Mouse (Mus musculus): ENCODE measurements around the gene Syt12.

Gene Syt12

DNA sequence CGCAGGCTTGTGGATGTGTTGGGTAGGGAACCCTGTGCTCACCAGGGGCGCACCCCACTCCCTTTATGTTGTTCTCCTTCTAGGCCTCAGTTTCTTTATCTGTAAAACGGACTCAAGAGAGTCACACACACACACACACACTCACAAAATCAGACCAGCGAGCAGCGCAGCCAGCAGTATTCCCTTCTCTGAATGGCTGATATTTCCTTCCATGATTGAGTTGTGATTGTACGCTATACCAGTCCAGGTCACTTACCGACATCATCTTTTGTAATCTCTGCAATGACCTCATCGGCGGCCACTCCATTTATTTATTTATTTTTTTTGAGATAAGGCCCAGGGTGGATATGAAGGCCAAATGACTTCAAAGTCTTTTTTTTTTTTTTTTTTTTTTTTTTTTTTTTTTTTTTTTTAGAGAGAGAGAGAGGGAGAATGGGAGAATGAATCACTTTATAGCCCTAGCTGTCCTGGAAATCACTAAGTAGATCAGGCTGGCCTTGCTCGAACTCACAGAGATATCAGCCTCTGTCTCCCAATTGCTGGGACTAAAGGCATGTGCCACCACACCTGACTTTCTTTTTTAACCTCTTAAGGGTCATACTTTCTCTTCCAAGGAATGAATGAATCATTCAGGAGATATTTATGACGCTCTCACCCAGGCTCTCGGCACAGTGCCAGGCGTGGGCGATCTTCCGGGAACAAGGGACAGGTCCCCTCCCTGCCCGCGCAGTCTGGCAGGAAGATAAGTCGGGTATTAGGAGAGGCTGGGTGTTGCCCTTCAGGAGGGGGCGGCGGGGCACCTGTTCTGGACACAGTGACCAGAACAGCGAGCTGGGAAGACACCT, at the start of gene Syt12:
Gene Syt12 (minus strand): TSS at position 103 of the 845 bp plus-strand sequence.
- DNase-seq, result peak; percentile 10 to 46

DNA sequence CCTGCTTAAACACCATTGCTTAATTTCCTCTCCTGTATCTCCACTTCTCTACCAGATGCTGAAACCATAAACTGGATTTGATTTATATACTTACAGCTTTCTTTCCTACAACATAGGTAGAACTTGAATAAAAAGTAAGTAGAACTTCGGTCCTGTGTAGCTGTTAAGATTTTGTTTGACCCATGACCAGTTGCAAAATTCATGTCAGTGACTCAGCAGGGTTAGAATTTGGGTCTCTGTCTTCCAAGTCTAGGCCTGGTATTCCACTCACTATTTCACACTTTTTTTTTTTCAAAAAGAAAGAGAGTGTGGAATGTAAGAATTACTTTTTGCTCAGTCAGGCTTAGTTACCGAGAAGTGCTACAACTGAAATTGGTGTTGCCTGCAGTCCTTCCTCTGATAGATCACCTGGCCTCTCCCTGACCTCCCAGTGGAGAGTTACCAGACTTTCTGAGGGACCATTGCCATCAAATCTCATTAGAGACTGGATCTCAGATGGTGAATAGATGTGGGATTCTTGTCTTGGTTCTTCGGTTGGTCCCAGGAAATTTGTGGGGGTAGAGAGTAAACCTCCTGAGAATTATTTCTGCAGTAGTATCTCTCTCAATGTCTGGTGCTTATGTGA, 44.3 kb upstream of the Syt12 start:
- no peak for DNase-seq

DNA sequence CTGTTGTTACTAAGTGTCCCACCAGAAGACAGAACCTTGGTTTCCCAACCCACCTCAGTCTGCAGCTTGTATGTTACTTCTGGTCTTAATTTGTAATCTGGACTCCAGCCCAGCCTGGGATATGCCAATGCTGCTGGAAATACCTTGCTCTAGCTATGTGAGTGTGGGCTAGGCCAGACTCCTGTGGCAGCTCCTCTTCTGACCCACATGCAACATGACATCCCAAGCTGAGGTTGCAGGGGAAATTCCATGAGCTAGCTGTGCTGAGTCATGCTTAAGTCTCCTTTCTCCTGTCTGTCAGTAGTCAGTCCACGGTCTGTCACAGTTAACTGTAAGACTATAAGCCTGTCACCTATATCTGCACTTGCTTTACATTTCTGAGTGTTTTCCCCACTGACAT, 40.2 kb upstream of the Syt12 start:
- no peak for DNase-seq

DNA sequence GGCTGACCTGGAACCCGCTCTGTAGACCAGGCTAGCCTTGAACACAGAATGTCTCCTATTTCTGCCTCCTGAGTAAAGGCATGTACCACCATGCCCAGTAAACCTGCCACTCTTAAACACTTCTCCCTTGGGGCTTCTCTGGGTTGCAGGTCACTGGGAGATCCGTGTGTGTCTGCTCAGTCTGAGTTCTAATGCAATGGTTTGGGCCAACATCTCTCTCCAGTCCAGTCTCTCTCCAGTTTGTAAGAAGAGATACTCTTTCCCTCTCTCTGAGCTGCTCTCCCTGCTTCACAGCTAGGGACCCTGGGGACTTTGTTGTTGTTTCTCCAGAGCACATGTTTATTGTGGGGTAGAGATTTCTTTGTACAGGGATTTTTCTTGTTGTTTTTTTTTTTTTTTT, 39.0 kb upstream of the Syt12 start:
- no peak for DNase-seq

DNA sequence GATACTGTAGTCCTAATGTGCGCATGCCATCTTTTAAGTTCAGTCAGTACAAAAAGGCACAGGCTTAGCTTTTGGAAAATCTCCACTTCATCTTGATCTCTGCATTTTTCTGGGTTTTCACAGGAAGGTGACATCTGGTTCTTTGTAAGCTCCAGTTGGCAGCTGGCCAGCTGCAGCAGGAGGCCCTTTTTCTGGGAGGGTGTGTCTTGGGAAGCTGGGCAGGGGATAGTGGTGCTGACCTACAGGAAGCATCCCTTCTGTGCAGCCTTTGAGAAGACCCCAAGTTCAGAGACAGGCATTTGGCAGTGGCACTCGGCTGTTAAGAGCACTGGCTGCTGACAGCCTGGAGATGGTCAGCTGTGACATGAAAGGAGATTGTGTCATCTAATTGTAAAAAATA, 38.5 kb upstream of the Syt12 start:
- DNase-seq, result peak in 1 of 2 experiments; percentile 45

DNA sequence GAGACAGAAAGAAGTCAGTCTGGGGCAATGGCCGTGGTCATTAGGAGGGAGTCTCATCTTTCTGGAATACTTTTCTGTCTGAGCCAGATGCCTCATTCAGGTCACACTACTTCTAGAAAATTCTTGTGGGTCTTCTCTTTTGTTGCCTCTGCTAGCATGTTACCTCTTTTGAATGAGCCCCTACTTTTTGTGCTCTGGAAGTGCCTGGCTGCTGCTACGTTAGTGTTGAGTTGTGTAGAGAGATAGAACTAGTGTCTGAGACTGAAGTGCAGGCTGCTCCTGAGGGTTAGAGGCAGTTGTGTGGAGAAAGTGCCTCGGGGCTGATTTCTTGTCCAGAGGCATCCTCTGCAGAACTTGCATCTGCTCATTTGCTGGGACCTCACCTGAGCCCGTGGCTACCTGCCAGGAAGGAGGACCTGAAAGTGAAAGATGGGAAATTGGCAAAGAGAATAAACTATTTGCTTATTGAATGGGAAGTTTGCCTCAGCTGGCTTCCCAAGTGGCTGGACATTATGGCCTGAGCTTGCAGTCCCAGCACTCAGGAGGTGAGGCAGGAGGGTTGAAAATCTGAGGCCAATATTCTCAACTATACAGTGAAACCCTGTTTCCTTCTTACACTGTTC, 36.1 kb upstream of the Syt12 start:
- peak in 1 of 2 experiments; percentile 54 for DNase-seq

DNA sequence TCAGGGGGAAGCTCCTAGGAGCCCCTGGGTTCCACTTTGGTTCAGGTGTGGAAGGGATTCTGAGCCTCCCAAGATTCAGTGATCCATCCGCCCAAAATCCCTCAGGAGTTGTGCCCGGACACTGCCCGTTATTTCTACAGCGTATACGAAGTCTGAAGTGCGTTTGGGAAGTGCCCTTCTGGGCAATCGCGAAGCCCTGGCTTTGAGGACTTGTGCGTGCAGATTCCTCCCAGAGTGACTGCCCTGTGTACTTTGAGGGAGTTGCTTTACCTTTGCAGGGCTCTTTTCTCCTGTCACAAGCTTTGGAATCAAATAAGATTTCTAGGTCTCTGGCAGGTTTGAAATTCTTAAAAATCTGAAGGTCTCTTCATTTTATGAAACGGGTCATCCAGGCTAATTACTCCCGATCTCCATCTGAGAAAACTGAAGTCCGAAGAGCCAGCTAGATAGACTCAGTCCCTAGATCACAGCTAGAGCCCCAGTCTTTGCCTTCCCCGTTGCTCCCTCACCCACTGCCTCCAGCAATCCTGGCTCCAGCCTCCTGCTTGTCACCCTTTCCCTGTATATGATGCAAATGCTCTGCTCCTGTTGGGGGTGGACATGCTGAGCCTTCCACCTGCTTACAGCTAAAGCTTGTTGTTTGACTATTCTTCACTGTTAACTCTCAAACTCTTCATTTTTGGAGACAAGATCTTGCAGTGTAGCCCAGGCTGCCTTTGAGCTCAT, 34.0 kb upstream of the Syt12 start:
- DNase-seq, result peak in 1 of 2 experiments; percentile 22

DNA sequence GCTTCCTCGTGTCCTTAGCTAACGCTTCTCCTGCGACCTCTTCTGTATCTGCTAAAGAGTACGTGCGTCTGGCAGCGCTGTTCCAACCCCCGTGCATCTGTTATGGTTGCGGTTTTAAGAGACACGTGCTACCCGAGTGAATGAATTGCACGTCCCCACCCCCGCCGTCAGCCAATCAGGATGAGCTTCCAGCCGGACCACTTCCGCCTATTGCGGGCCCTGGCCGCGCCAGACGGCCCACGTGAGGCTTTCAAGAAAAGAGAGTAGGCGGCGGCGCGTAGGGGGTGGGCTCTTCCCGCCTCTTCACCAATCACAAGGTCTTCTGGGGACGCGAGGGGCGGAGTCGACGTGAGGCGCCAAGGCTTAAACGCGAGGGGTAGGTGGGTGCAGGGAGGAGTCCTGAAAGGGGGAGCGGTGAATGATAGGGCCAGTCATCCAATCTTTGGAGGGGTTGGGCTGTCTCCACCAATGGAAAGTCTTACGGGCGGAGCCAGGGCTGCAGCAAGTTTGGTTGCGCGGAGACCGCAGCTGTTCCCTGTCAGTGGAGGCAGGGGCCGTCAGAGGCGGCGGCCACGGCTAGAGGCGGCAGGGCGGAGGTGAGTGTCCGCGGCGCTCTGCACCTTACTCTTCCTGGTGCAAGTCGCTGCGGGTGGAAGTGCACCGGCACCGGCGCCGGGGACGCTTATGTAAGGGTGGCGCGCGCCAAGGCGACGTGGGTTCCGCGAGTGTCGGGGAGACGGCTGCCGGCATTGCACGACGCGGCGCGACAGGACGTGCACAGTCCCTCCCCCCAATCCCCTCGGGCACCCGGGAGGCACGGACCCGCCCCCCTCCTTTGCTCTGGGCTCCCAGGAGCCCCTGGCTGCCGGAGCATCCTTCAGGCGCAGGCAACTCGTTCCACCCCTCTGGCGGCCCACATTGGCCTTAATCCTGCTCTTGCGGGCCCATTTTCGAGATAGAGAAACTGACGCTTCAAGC, 33.0 kb upstream of the Syt12 start, which contains the start of gene Pcx:
Gene Pcx (plus strand): TSS at position 487 of the 978 bp plus-strand sequence.
- DNase-seq, result peak; percentile 98 to 99

DNA sequence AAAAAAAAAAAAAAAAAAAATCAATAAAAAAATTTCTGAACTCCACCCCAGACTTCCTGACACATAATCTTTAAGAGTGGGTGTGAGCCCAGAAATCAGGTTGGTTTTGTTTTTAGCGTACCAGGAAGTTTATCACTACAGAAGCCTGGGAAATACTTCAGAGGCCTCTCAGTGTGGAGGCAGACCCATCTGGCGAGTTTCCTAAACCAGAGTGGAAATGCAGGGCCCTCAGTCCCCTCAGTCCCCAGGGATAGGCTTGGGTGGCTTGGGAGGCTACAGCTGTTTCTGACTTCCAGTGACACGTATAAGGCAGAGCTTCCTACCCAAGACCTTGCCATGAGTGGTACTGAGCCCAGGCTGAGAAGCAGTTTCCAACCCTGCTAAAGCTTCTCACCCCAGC, 30.5 kb upstream of the Syt12 start:
- no peak for DNase-seq

DNA sequence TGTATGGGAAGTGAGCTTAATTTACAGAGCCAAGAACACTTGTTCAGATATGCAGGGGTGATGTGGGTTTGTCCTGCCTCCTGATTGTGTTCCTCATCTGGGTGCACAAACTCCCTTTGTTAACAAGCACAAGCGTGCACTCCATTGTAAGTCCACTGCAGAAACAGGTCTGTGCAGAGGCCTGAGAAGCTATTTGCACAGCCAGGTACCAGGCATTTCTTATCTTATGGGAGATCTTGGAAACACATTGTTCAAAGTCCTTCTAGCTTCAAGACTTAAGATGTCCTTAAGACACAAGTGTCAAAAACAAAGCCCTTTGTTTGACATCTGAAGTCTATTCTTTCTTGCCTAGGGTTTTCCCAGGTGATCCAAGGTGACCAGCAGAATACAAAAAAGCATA, 27.6 kb upstream of the Syt12 start:
- no peak for DNase-seq

DNA sequence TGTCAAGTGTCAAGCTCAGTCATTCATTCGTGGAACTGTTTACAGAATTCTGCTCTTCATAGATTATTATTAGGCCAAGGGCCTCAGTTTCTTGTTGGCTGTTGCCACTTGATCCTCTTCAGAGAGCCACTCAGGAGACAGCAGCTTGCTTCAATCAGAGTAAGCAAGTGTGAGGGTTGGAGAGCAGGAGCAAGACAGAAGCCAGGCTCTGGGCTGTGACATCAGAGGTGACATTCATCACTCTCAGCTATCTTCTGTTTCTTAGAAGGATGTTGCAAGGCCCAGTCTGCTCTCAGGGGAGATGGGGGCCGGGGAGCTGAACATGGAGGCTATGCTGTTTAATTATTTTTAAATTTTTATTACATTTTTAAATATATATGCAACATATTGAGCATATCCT, 25.5 kb upstream of the Syt12 start:
- no peak for DNase-seq

DNA sequence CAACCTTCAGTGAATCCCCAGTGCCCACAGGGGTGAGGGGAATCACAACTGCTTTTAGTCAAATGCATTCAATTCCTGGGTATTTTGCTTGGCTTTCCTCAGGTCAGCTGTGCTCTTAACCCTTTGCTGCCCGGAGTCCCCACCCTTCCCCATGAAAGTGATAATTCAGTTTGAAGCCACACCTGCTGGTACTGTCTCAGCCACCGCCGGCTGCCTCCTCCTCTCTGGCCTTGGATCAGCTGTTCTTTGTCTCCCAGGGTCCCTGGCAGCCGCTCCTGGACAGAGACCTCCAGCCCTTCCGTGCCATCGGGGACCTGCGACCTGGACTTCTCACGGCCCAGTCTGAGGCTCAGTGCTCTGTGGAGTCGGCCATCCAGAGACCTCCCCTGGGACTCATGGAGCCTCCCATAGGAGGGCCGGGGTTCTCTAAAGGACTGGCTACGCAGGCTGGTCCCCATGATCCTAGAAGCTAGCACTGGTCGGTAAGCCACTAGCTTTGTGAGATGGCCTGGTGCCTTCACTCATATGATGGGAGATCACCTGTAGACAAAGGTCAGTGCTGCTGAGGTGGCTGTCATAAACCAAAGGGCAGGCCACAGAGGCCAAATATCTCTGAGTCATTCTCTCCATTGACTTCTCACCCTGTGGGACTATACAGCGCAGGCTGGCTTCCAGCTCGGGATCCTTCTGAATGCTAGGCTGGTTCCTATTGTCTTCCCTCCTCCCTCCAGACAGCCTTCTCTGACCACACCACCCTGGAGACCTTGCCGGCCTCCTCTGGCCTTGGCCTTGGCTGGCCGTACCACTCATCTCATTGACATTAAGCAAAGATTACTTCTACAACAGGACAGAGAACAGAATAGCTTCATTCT, 21.1 kb upstream of the Syt12 start, which contains the start of gene 2010003K11Rik:
Gene 2010003K11Rik (minus strand): TSS at position 522 of the 872 bp plus-strand sequence.
- DNase-seq, result peak; percentile 43 to 61

DNA sequence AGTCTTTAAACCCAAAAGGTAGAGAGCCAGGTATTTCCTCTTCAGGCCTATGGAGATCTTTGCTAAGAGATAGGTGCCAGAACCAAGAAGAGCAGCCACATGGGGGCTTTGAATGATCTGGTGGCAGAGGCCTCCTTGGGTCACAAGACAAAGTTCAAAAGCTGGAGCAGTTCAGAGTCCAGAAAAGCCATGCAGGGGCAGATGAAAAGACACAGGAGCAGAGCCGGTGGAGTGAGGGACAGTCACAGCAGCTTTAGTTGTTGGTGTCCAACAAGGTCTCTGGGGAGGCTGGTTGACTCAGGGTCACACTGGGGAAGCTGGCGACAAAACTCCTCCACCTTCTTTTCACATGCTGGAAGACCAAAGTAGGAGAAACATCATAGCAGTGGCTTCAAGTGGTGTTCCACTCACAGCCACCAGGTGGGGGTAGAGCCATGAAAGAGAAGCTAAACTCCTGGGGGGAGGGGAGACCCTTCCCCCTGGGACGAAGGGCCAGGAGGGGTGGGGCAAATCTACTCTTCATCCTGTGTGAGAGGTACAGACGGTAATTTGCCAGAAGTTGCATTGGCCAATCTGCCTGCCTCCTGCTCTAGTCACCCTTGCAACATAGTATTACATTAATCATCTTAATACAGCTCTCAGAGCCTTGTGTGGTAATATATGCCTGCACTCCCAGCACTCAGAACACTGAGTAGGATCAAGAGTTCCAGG, 20.2 kb upstream of the Syt12 start:
- peak; percentile 71 to 83 for DNase-seq

DNA sequence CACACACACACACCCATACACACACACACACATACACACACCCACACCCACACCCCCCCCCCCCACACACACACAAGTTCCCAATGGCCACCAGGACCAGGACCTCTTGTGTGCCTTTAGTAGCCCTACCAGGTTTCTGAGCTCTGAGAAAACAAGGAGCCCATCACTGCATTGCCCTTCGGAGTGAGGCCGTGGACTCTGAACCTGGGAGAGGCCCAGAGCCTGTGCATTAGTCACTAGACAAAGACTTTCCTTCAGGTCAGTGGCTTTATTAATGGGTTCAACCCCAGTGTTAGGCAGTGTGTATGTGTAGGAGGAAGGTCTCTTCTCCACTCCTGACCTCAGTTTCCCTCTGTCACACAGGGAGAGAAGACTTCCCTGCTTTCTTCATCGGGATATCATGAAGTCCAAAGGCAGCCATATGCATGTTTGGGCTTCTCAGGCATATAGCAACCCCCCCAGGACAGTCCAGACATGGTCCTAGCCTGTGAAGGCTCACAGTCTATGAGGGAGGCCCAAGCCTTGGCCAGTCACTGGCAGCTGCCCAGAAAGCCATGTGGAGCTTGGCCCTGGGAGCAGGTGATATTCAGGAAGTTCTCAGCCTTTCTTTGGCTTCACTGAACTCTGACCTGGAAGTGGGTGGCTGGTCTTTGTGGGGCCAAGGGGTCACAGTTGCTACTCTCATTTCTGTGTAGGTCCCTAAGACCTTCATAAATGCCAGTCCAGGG, 19.5 kb upstream of the Syt12 start:
- peak; percentile 68 to 82 for DNase-seq

DNA sequence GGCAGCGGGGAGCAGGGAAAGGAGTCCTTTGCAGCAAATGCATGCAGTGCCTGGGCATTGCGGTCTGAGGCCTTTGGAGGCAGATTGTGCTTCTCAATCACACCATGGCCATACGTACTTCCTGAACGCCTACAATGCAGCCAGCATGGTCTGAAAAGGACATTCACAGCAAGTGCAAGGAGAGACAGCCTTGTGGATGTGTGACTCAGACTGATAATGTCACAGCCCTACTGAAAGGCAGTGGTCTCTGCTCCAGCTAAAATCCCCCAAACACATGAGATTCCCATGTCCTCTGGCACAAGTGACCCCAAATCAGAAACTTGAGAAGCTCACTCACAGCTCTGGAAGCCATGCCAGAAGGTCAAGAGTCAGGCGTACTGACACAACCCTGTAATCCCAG, 18.6 kb upstream of the Syt12 start:
- DNase-seq, result no peak

DNA sequence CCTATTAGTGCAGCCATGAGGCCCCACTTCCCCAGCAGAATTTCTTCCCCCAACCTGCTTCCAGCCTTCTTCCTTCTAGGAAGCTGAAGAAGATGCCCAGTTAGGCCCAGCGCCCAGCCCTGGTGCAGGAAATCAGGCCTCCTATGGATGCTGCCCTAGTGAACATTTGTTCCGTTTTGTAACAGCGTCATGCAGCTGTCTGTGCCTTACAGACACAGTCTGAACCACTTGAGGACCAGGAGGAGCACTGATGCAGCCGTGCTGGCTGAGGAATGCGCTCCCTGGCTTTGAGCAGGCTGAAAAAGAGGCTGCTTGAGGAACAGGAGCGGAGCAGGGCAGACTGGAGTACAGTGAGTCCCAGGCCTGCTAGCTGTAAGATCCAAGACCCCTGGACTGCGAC, 17.5 kb upstream of the Syt12 start:
- DNase-seq, result no peak

DNA sequence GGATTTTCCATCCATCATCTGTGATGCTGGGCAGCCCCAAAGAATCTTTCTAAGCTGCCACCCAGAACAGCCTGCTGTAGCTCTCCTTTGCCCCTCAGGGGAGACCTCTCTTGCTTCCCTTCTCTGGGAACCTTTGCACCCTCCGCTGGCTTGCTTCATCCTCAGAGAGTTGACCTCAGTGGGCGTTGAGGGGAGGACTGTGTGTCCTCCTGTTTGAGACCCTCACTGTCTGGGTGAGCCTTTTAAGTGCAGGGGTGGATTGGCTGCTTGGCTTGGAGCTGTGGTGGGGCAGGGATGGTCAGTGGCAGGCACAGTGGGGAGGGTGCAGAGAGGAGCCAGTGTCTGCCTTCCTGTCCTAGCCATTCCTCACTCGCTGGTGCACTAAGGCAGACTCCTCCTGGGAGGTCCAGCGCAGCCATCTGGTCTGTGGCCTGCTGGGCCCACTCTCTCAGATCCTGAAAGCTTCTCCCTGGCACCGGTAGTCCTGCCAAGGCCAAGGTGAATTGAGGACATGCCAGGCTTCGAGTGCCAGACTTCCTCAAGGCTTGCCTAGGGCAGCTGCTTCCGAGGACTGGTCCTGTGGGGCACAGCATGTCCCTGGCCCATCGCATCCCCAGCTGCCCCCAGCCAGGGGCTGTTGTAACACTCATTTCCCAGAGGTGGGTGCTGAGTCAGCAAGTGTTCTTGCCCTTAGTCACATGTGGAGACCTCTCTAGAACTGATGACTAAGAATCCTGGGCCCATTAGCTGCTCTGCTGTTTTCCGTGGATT, 15.5 kb upstream of the Syt12 start:
- peak; percentile 83 to 91 for DNase-seq

DNA sequence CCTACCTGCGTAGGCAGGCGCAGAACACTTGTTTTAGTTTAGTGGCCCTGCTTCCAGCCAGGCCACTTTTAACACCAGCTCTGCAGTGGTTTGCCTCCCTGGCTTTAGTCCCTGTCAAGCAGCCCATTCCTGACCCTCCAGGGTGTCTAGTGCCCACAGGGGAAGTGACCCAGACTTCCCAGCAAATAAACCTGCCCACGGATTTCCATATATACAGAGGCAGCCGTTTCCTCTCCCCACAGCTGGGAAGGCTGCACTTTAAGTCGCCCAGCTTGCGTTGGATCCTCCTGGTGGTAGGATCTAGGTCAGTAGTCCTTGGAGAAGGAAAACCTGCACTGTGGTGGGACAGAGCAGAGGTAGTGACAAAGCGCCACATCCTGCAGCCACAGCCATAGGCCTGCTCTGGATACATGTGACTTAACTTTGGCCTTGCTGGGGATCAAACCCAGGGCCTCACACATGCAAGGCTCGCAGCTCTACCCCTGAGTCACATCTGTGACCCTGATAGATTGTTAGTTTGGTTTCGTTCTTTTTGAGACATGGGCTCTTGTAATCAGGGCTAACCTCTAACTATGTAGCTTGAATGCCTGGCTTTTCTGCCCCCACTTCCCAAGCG, 13.9 kb upstream of the Syt12 start:
- DNase-seq, result no peak
